Mouse (Mus musculus): ENCODE data around the gene Kcnk5.

- TF ChIP-seq CTCF (IDR thresholded peaks at IDR 0.05) (no peak), EP300 (IDR thresholded peaks at IDR 0.05) (no peak)
These were observed 30.4 kb upstream of the Kcnk5 start for GRCm38 (mm10) chr14:20211754-20212601.
